Mouse (Mus musculus) thymus, adult 2 months (tissue): ENCODE data around the gene Setd1b.

Experiments used
- CTCF ChIP-seq: fragments of 200-500 bp; IDR thresholded peaks from 2 replicates; pipeline ENCODE4 v1.5.1; 2012; ENCODE audit warnings: mild to moderate bottlenecking, control low read depth, low read length, moderate library complexity, borderline replicate concordance; ENCODE audit not compliant: control insufficient read depth, poor library complexity, insufficient read depth; ENCODE audit errors: extremely low read depth
- POLR2A ChIP-seq: fragments of 200-500 bp; IDR thresholded peaks from 2 replicates; pipeline ENCODE4 v1.6.1; 2012; ENCODE audit warnings: mild to moderate bottlenecking, low read length, control low read depth, moderate library complexity; ENCODE audit not compliant: control insufficient read depth, poor library complexity, insufficient read depth; ENCODE audit errors: extremely low read depth

DNA sequence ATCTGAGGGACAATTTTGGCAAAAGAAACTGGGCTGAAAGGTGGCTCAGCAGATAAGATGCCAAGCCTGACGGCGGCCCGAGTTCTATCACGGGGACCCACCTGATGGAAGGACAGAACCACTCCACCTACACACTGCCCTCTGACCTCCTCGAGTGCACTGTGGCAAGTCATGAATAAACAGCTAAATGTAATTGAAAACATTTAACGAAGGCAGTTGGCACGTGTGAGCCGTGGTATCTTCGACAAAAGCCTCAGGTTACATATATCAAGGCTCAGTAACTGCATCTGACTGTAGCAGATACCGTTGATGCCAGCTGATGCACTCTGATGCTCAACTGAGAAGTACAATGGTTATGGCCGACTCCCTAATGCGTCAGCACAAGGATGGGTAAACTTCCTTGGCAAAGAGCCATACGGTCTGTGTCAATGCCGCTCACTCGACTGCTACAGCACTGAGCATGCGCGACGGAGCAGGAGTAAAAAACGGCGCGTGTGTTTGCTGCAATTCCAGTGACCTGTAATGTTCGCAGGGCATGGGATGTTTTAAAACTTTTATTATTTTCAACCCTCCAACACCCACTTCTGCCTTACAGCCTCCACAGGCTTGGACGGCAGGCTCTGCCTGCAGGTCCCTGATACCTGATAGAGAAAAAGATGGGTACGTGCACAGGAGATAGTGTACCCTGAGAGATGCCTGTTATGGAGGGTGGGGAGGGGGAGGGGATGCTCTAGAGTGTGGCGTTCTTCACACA, 47.6 kb upstream of the Setd1b start:
- no peak for TF ChIP-seq CTCF
- no peak for TF ChIP-seq POLR2A
